Mouse (Mus musculus) liver, embryonic 13.5 days (tissue): ENCODE data around the gene Stat4. TPM values are rescaled to one million over a fixed set of nuclear protein-coding genes. Genes with fewer than 3 reads are reported as not detected.

Experiments used
- ATAC-seq: fragments of 200-750 bp; cut with Nextera tagmentation; 2 replicates; pipeline ENCODE4 v1.8.0; 2017; ENCODE audit warnings: low read depth, mild to moderate bottlenecking, moderate number of reproducible peaks, moderate library complexity
- DNase-seq: peaks from one replicate; pipeline ENCODE4 v3.0.0; 2022
- H3K27ac ChIP-seq: fragments of 300-500 bp; sonication (generic); 2 replicates; pipeline ENCODE4 v1.5.1; 2015; ENCODE audit warnings: moderate library complexity, mild to moderate bottlenecking, inconsistent platforms
- H3K27me3 ChIP-seq: fragments of 300-500 bp; sonication (generic); 2 replicates; pipeline ENCODE4 v1.6.1; 2015; ENCODE audit warnings: mild to moderate bottlenecking, inconsistent platforms
- H3K36me3 ChIP-seq: fragments of 300-500 bp; sonication (generic); 2 replicates; pipeline ENCODE4 v1.6.1; 2015; ENCODE audit warnings: mild to moderate bottlenecking, inconsistent platforms
- H3K4me1 ChIP-seq: fragments of 300-500 bp; sonication (generic); replicated peaks from 2 replicates; pipeline ENCODE4 v1.6.1; 2015; ENCODE audit warnings: inconsistent platforms
- H3K4me2 ChIP-seq: fragments of 300-500 bp; sonication (generic); 2 replicates; pipeline ENCODE4 v1.6.1; 2015; ENCODE audit warnings: inconsistent platforms, mild to moderate bottlenecking, moderate library complexity
- H3K4me3 ChIP-seq: fragments of 300-500 bp; sonication (generic); replicated peaks from 2 replicates; pipeline ENCODE4 v1.5.1; 2015; ENCODE audit warnings: mild to moderate bottlenecking, inconsistent platforms
- H3K9ac ChIP-seq: fragments of 300-500 bp; sonication (generic); 2 replicates; pipeline ENCODE4 v1.6.1; 2015; ENCODE audit warnings: mild to moderate bottlenecking, inconsistent platforms
- H3K9me3 ChIP-seq: fragments of 300-500 bp; sonication (generic); replicated peaks from 2 replicates; pipeline ENCODE4 v1.6.1; 2016; ENCODE audit warnings: inconsistent platforms
- WGBS: fragments of 180-500 bp; shearing (Covaris S2); methylation state at CpG from one replicate; pipeline ENCODE4 v1.1.7; 2015; ENCODE audit not compliant: insufficient replicate concordance; 5-methylcytosine and 5-hydroxymethylcytosine counted together
- polyA plus RNA-seq: library from polyadenylated mRNA; unstranded; fragments of >200 nt; fragmentation: Nextera tagmentation; extraction: Ambion mirVana; gene quantifications from 2 replicates; pipeline ENCODE4 v1.2.1, GENCODE M21; 2015

The Stat4 gene
- polyA plus RNA-seq, 1 experiment from 2014 or later = 1.3 TPM

GRCm38 (mm10) chr1:52055947-52056346 lies 69.0 kb downstream of the Stat4 start:
- Histone ChIP-seq H3K4me2 (no peak overlapping the region), H3K9me3 (no peaks in the 10 kb centered on the region), H3K27ac (no peak overlapping the region), H3K9ac (no peak overlapping the region), H3K36me3 (no peaks in the 10 kb centered on the region), H3K4me1 (no peaks in the 10 kb centered on the region), H3K4me3 (no peak overlapping the region), H3K27me3 (no peaks in the 10 kb centered on the region)
- WGBS = 55% methylated on average over 4 of the region's 4 CpGs
- DNase-seq (no peak), ATAC-seq (no peak)

GRCm38 (mm10) chr1:52057153-52057552 lies 70.2 kb downstream of the Stat4 start:
- H3K36me3 ChIP-seq = no peaks in the 10 kb centered on the region
- no peak overlapping the region for H3K4me2 ChIP-seq
- no peak overlapping the region for H3K27ac ChIP-seq
- no peaks in the 10 kb centered on the region for H3K4me1 ChIP-seq
- H3K9ac ChIP-seq = no peak overlapping the region
- ATAC-seq (no peak), DNase-seq (no peak)
- no peaks in the 10 kb centered on the region for H3K27me3 ChIP-seq
- 58% methylated on average over 5 of the region's 5 CpGs for WGBS
- no peak overlapping the region for H3K4me3 ChIP-seq
- H3K9me3 ChIP-seq = no peaks in the 10 kb centered on the region

GRCm38 (mm10) chr1:52066276-52066675 lies 79.3 kb downstream of the Stat4 start:
- H3K4me3 ChIP-seq = no peak overlapping the region
- 78% methylated on average over 1 of the region's 1 CpGs for WGBS
- H3K27ac ChIP-seq = no peak overlapping the region
- DNase-seq (no peak), ATAC-seq (no peak)
- no peaks in the 10 kb centered on the region for H3K4me1 ChIP-seq
- no peaks in the 10 kb centered on the region for H3K27me3 ChIP-seq
- no peak overlapping the region for H3K9ac ChIP-seq
- no peaks in the 10 kb centered on the region for H3K36me3 ChIP-seq
- H3K4me2 ChIP-seq = no peak overlapping the region
- no peaks in the 10 kb centered on the region for H3K9me3 ChIP-seq

- 17% methylated on average over 3 of the region's 3 CpGs for WGBS
- no peak for DNase-seq
- Histone ChIP-seq H3K36me3 (no peaks in the 10 kb centered on the region), H3K27me3 (no peaks in the 10 kb centered on the region), H3K9me3 (no peaks in the 10 kb centered on the region), H3K4me2 (no peak overlapping the region), H3K27ac (no peak overlapping the region), H3K4me3 (no peak overlapping the region), H3K9ac (no peak overlapping the region), H3K4me1 (no peaks in the 10 kb centered on the region)
- ATAC-seq = no peak
Observed at GRCm38 (mm10) chr1:52066694-52067093, 79.7 kb downstream of the Stat4 start.

GRCm38 (mm10) chr1:52079724-52080367 lies 92.9 kb downstream of the Stat4 start:
- Histone ChIP-seq H3K4me1 (no peaks in the 10 kb centered on the region), H3K27ac (no peak overlapping the region), H3K4me2 (no peak overlapping the region), H3K27me3 (no peaks in the 10 kb centered on the region), H3K4me3 (no peak overlapping the region), H3K9ac (no peak overlapping the region), H3K9me3 (no peaks in the 10 kb centered on the region), H3K36me3 (no peaks in the 10 kb centered on the region)
- 55% methylated on average over 10 of the region's 10 CpGs for WGBS
- no peak for DNase-seq
- ATAC-seq = no peak

GRCm38 (mm10) chr1:52080375-52080774 lies 93.4 kb downstream of the Stat4 start:
- Histone ChIP-seq H3K27ac (no peak overlapping the region), H3K9ac (no peak overlapping the region), H3K27me3 (no peaks in the 10 kb centered on the region), H3K4me3 (no peak overlapping the region), H3K9me3 (no peaks in the 10 kb centered on the region), H3K4me1 (no peaks in the 10 kb centered on the region), H3K36me3 (no peaks in the 10 kb centered on the region), H3K4me2 (no peak overlapping the region)
- DNase-seq (no peak), ATAC-seq (no peak)
- WGBS = 51% methylated on average over 8 of the region's 8 CpGs

GRCm38 (mm10) chr1:52086236-52086635 lies 99.3 kb downstream of the Stat4 start:
- no peak overlapping the region for H3K9ac ChIP-seq
- ATAC-seq (no peak), DNase-seq (no peak)
- no peaks in the 10 kb centered on the region for H3K4me1 ChIP-seq
- no peak overlapping the region for H3K4me2 ChIP-seq
- no peaks in the 10 kb centered on the region for H3K9me3 ChIP-seq
- no peaks in the 10 kb centered on the region for H3K27me3 ChIP-seq
- no peaks in the 10 kb centered on the region for H3K36me3 ChIP-seq
- WGBS = 27% methylated on average over 4 of the region's 4 CpGs
- no peak overlapping the region for H3K4me3 ChIP-seq
- no peak overlapping the region for H3K27ac ChIP-seq

GRCm38 (mm10) chr1:52087128-52087527 lies 100.2 kb downstream of the Stat4 start:
- no peak overlapping the region for H3K9ac ChIP-seq
- 52% methylated on average over 1 of the region's 1 CpGs for WGBS
- H3K27ac ChIP-seq = no peak overlapping the region
- H3K27me3 ChIP-seq = no peaks in the 10 kb centered on the region
- ATAC-seq (no peak), DNase-seq (no peak)
- H3K4me1 ChIP-seq = no peaks in the 10 kb centered on the region
- H3K4me3 ChIP-seq = no peak overlapping the region
- no peaks in the 10 kb centered on the region for H3K9me3 ChIP-seq
- H3K36me3 ChIP-seq = no peaks in the 10 kb centered on the region
- no peak overlapping the region for H3K4me2 ChIP-seq

- DNase-seq (no peak), ATAC-seq (no peak)
- Histone ChIP-seq H3K9me3 (no peaks in the 10 kb centered on the region), H3K4me3 (no peak overlapping the region), H3K27me3 (no peaks in the 10 kb centered on the region), H3K4me2 (no peak overlapping the region), H3K9ac (no peak overlapping the region), H3K4me1 (no peaks in the 10 kb centered on the region), H3K27ac (no peak overlapping the region), H3K36me3 (no peaks in the 10 kb centered on the region)
- 75% methylated on average over 4 of the region's 4 CpGs for WGBS
Observed at GRCm38 (mm10) chr1:52088634-52089033, 101.7 kb downstream of the Stat4 start.

GRCm38 (mm10) chr1:52098618-52099232 lies 111.8 kb downstream of the Stat4 start:
- H3K36me3 ChIP-seq = no peaks in the 10 kb centered on the region
- 68% methylated on average over 3 of the region's 3 CpGs for WGBS
- DNase-seq (no peak), ATAC-seq (no peak)
- H3K27ac ChIP-seq = no peak overlapping the region
- H3K4me3 ChIP-seq = no peak overlapping the region
- no peak overlapping the region for H3K9ac ChIP-seq
- no peaks in the 10 kb centered on the region for H3K9me3 ChIP-seq
- no peak overlapping the region for H3K4me2 ChIP-seq
- no peaks in the 10 kb centered on the region for H3K4me1 ChIP-seq
- H3K27me3 ChIP-seq = no peaks in the 10 kb centered on the region

- Histone ChIP-seq H3K9ac (no peak overlapping the region), H3K36me3 (no peaks in the 10 kb centered on the region), H3K9me3 (no peaks in the 10 kb centered on the region), H3K4me1 (no peaks in the 10 kb centered on the region), H3K4me2 (no peak overlapping the region), H3K4me3 (no peak overlapping the region), H3K27me3 (no peaks in the 10 kb centered on the region), H3K27ac (no peak overlapping the region)
- ATAC-seq (no peak), DNase-seq (no peak)
- 60% methylated on average over 6 of the region's 6 CpGs for WGBS
Observed at GRCm38 (mm10) chr1:52100496-52100895, 113.5 kb downstream of the Stat4 start.

GRCm38 (mm10) chr1:52102795-52103194 lies 115.8 kb downstream of the Stat4 start:
- H3K36me3 ChIP-seq = no peaks in the 10 kb centered on the region
- H3K4me1 ChIP-seq = no peaks in the 10 kb centered on the region
- H3K9me3 ChIP-seq = no peaks in the 10 kb centered on the region
- no peak for ATAC-seq
- H3K27me3 ChIP-seq = no peaks in the 10 kb centered on the region
- WGBS = 76% methylated on average over 8 of the region's 8 CpGs
- no peak overlapping the region for H3K9ac ChIP-seq
- H3K4me2 ChIP-seq = no peak overlapping the region
- H3K4me3 ChIP-seq = no peak overlapping the region
- no peak for DNase-seq
- H3K27ac ChIP-seq = no peak overlapping the region
